Mouse (Mus musculus): ENCODE results near the gene Atp2b4.

- no peak for TF ChIP-seq TAL1 (IDR thresholded peaks at IDR 0.05; ENCODE audit: low read length)
- no peak for TF ChIP-seq GATA1 (IDR thresholded peaks at IDR 0.05; ENCODE audit: low read length)
Measured at GRCm38 (mm10) chr1:133661203-133661933, 139.5 kb downstream of the Atp2b4 start, which contains the start of gene Gm38394.

Measured in erythroblast, embryonic 14.5 days (primary cell).